Mouse (Mus musculus) forebrain, postnatal 0 days (tissue): ENCODE data around the gene Cd2. TPM values are rescaled to one million over a fixed set of nuclear protein-coding genes. Genes with fewer than 3 reads are reported as not detected.

Experiments used
- ATAC-seq: fragments of 200-750 bp; cut with Nextera tagmentation; 2 replicates; pipeline ENCODE4 v1.8.0; 2017; ENCODE audit warnings: mild to moderate bottlenecking, moderate library complexity
- DNase-seq: peaks from one replicate; pipeline ENCODE4 v3.0.0-alpha.2; 2015
- H3K27ac ChIP-seq: fragments of 300-500 bp; sonication (generic); 2 replicates; pipeline ENCODE4 v1.5.1; 2014; ENCODE audit warnings: low read depth, mild to moderate bottlenecking, antibody characterized with exemption, low read length, moderate library complexity, mixed read lengths
- H3K27me3 ChIP-seq: fragments of 300-500 bp; sonication (generic); 2 replicates; pipeline ENCODE4 v1.6.1; 2014; ENCODE audit warnings: mild to moderate bottlenecking, low read length, mixed read lengths; ENCODE audit not compliant: insufficient read depth
- H3K36me3 ChIP-seq: fragments of 300-500 bp; sonication (generic); 2 replicates; pipeline ENCODE4 v1.6.1; 2014; ENCODE audit warnings: mild to moderate bottlenecking, moderate library complexity; ENCODE audit not compliant: insufficient read depth
- H3K4me1 ChIP-seq: fragments of 300-500 bp; sonication (generic); 2 replicates; pipeline ENCODE4 v1.6.1; 2014; ENCODE audit warnings: antibody characterized with exemption; ENCODE audit not compliant: insufficient read depth
- H3K4me2 ChIP-seq: fragments of 300-500 bp; sonication (generic); 2 replicates; pipeline ENCODE4 v1.6.1; 2014; ENCODE audit warnings: low read depth, mild to moderate bottlenecking, moderate library complexity
- H3K4me3 ChIP-seq: fragments of 300-500 bp; sonication (generic); 2 replicates; pipeline ENCODE4 v1.5.1; 2014; ENCODE audit warnings: low read depth, low read length, mixed read lengths
- H3K9ac ChIP-seq: fragments of 300-500 bp; sonication (generic); 2 replicates; pipeline ENCODE4 v1.6.1; 2014; ENCODE audit warnings: mild to moderate bottlenecking
- H3K9me3 ChIP-seq: fragments of 300-500 bp; sonication (generic); 2 replicates; pipeline ENCODE4 v1.6.1; 2016; ENCODE audit warnings: low read length
- CTCF ChIP-seq: sonication (generic); IDR thresholded peaks from 2 replicates; pipeline ENCODE4 v1.5.1; 2016; ENCODE audit warnings: antibody characterized with exemption, control low read depth, low read depth
- WGBS: fragments of 180-500 bp; shearing (Covaris S2); extraction: QIAGEN DNeasy Blood & Tissue Kit; methylation state at CpG from one replicate; pipeline ENCODE4 v1.1.7; 2014; 5-methylcytosine and 5-hydroxymethylcytosine counted together
- polyA plus RNA-seq: library from polyadenylated mRNA; unstranded; fragments of >200 nt; fragmentation: Nextera tagmentation; extraction: Ambion mirVana; gene quantifications from 2 replicates; pipeline ENCODE4 v1.2.1, GENCODE M21; 2015
- total RNA-seq: library from RNA; depleted of rRNA; stranded (reverse); fragments of >200 nt; gene quantifications from 2 replicates; pipeline ENCODE4 v1.2.3, GENCODE M21; 2014

The Cd2 gene
- total and polyA plus RNA-seq, 2 experiments from 2014 or later: 0.35 TPM; not detected in 1

DNA sequence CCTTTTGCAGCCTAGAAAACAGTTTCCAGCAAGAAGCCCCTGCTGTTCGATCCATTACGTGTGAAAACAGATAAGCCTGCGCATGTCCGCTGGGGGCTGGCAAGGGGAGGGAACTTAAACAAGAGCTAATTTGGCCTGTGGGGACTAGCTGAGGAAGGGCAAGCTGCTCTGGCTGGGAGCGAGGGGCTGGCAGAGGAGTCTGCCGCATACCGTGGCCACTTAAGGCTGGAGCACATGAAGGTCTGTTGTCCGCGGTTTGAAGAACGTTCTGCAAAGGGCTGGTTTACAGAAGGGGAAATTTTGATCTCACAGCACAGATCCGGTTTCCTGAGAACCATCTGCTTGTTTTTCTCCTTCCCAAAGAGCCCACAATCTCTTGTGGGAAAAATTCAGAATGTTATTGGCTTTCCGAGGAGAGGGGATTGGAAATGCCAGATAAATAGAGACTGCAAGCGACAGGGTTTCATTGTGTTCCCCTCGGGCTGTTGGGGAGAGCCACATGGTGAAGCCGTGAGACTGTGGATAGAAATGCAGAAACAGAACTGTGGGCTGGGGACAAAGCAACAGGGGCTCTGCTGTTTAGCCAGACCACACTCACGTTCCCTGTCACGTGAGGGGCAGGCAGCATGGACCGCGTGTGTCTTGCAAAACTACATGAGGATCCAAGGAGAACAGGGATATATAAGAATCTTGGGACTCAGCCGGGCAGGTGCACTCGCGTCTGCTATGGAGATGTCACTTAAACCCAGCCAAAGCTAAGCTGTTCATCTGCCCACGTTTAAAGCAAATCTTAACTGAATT is 12.7 kb upstream of the Cd2 start:
- 11% methylated on average over 23 of the region's 23 CpGs for WGBS
- Histone ChIP-seq H3K27me3 (no peaks in the 10 kb centered on the region), H3K4me2 (peak overlapping the region; percentile 51), H3K36me3 (no peaks in the 10 kb centered on the region), H3K4me1 (0 out of 2 replicates have a peak, but pooled peaks cover 6% of the 10 kb centered on the region), H3K4me3 (peak overlapping the region; percentile 19; the same call in 1 of the 2 replicates), H3K9me3 (no peaks in the 10 kb centered on the region), H3K27ac (peak overlapping the region; percentile 80), H3K9ac (peak overlapping the region; percentile 44)
- DNase-seq (peak; percentile 79), ATAC-seq (peak; percentile 80)
- no peak for TF ChIP-seq CTCF

DNA sequence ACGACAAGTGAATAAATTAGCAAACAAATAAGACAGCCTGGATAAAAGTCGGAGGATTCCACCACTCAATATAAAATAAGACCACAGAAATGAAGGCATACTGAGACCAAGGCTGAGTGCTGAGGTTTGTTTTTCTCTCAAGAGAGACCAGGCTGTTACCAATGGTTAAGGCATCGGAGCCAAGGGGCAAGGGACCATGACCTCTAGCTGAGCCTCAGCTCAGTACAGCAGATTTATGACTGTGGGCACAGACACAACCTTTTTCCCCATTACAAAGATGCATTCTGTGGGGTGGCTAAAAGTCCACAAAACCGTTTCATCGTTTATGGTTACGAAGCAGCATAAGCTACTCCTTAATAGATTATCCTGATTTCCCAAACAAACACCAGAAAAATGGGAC is 11.9 kb upstream of the Cd2 start:
- 67% methylated on average over 6 of the region's 6 CpGs for WGBS
- H3K4me2 ChIP-seq: peak overlapping the region; percentile 51; the same call in 1 of the 2 replicates
- no peak overlapping the region for H3K9ac ChIP-seq
- no peak for DNase-seq
- H3K4me1 ChIP-seq: 0 out of 2 replicates have a peak, but pooled peaks cover 3% of the 10 kb centered on the region
- ATAC-seq: no peak
- no peaks in the 10 kb centered on the region for H3K9me3 ChIP-seq
- no peaks in the 10 kb centered on the region for H3K36me3 ChIP-seq
- H3K4me3 ChIP-seq: no peak overlapping the region
- no peaks in the 10 kb centered on the region for H3K27me3 ChIP-seq
- H3K27ac ChIP-seq: peak overlapping the region; percentile 80; the same call in 1 of the 2 replicates
- TF ChIP-seq CTCF: no peak

DNA sequence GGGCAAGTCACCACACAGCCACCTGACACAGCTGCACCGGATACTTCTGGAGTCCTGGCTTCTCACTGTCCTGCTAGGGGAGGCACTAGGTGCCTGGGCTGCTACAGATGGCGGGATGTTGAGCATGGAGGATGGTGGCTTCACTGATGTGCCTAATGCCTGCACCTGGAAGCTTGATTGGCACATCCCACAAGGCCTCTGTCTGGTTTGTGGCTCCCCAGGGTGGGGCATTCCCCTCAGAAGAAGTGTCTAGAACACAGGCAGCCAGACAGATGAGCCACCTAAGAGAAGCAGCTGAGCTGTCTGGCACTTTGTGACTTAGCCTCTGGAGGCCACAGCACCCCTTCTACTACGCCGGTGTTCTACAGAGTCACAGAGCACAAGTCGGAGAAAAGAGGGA is 9.5 kb upstream of the Cd2 start:
- no peak for TF ChIP-seq CTCF
- no peak overlapping the region for H3K4me2 ChIP-seq
- no peaks in the 10 kb centered on the region for H3K27me3 ChIP-seq
- 90% methylated on average over 5 of the region's 5 CpGs for WGBS
- H3K27ac ChIP-seq: no peak overlapping the region
- ATAC-seq (no peak), DNase-seq (no peak)
- no peak overlapping the region for H3K4me3 ChIP-seq
- no peaks in the 10 kb centered on the region for H3K36me3 ChIP-seq
- 0 out of 2 replicates have a peak, but pooled peaks cover 3% of the 10 kb centered on the region for H3K4me1 ChIP-seq
- no peaks in the 10 kb centered on the region for H3K9me3 ChIP-seq
- H3K9ac ChIP-seq: no peak overlapping the region

DNA sequence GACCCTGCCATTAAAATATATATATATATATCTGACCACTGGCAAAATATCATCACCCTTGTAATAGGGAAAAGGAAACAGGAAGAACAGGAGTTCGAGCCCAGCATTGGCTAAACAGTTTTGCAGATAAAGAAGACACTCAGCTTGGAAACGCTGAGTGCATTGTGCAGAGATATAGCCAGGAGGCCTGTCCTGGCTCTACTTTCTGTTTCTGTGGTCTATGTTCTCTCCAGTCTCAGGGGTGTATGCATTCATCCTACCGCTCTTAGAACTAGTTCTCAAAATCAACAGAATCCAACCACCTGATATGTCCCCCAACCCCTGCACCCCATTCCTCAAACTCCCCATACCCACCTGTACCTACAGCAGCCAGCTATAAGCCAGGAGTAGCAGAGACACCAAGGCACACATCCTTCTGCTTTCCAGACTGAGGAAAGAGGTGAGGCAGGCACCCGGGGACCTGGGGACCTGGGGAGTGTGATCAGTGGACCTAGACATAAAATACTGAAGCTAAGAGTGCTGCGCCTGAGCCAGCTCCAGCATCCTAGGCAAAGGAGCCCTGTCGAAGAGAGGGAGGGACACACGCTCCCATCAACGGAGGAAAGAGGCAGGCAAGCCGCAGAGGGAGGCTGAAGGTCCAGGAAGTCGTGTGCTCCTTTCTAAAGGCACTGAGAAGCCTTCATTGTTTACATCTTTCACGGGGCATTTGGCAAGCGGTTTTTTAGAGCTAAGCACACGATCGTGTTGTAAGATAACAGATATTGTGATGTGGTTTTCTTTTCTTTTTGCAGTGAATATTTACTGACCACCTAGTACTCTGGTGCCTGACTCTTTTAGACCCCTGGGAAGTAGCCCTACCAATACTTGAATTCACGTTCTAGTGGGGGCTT is 8.4 kb upstream of the Cd2 start:
- Histone ChIP-seq H3K4me1 (0 out of 2 replicates have a peak, but pooled peaks cover 3% of the 10 kb centered on the region), H3K4me3 (no peak overlapping the region), H3K9ac (no peak overlapping the region), H3K36me3 (no peaks in the 10 kb centered on the region), H3K27ac (no peak overlapping the region), H3K27me3 (no peaks in the 10 kb centered on the region), H3K9me3 (no peaks in the 10 kb centered on the region), H3K4me2 (no peak overlapping the region)
- TF ChIP-seq CTCF: no peak
- no peak for DNase-seq
- no peak for ATAC-seq
- 63% methylated on average over 15 of the region's 15 CpGs for WGBS

DNA sequence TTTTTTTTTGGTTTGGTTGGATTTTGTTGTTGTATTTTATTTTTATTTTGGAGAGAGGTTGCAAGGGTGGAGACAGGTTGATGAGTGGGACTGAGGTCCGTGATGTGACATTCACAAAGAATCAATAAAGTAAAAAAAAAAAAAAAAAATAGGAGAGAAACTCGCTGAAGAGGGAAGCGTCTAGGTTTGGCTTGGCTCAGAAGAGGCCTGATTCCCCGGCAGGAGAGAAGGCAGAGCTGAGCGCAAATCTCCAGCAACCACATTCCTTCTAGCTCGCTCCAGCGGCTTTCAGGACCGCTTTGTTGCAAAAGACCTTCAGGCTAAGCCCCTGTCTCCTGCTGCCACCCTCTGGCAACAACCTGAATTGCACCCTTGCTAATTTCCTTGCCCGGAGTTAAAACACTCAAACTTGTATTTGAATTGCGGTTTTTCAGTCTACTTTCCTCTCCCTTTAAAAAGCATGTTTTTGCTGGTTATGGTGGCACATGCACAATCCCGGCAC is 7.7 kb upstream of the Cd2 start:
- Histone ChIP-seq H3K27ac (no peak overlapping the region), H3K36me3 (no peaks in the 10 kb centered on the region), H3K4me1 (no peaks in the 10 kb centered on the region), H3K27me3 (no peaks in the 10 kb centered on the region), H3K9me3 (no peaks in the 10 kb centered on the region), H3K9ac (no peak overlapping the region), H3K4me2 (no peak overlapping the region), H3K4me3 (no peak overlapping the region)
- peak; percentile 94 for DNase-seq
- peak; percentile 97 for TF ChIP-seq CTCF
- peak; percentile 71 for ATAC-seq
- 4% methylated on average over 11 of the region's 11 CpGs for WGBS

DNA sequence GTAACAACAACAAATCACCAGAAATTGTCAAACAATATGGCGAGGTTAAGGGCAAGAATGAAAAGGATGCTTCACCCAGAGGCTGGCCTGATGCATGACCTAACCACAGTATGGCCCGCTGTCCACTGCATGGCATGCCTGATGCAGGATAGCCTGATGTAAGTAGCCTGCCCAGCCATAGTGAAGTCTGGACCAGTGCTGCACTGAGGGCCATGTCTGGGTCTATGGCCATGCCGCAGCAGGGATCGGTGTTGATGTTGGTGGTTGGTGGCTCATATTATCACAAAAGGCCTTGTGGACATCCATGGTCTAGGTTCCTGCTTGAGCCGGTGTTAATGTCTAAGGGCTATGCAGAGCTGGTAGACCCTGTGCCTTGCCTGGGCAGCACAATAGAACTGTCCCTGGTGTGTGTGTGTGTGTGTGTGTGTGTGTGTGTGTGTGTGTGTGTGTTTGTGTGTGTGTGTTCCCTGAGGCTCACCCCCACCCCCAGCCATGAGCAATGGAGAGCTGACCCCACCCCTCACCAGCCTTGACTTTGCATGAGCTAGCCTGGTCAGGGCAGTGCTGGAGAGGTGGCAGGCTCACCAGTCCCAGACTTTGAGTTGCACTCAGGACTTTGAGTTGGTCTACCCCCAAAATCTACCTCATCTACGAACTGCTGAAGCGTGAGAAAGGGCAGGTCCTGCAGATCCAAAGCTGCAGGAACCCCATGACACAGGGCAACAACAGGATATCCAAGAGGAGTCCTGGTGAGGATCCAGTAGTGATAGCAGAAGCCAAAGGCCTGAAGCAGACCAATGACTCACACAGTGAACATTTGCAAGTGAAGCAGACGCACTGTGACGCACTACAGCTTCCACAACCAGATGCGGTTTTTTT is 7.0 kb upstream of the Cd2 start:
- DNase-seq: no peak
- peak; percentile 44; the same call in 1 of the 2 replicates for ATAC-seq
- H3K27ac ChIP-seq: no peak overlapping the region
- WGBS: 77% methylated on average over 10 of the region's 10 CpGs
- no peak overlapping the region for H3K9ac ChIP-seq
- no peak overlapping the region for H3K4me3 ChIP-seq
- H3K27me3 ChIP-seq: no peaks in the 10 kb centered on the region
- H3K9me3 ChIP-seq: no peaks in the 10 kb centered on the region
- H3K4me2 ChIP-seq: no peak overlapping the region
- H3K36me3 ChIP-seq: no peaks in the 10 kb centered on the region
- H3K4me1 ChIP-seq: no peaks in the 10 kb centered on the region
- no peak for TF ChIP-seq CTCF
